Mouse (Mus musculus) frontal cortex, adult (tissue): ENCODE data around the gene Alkbh4.
A peak's percentile ranks its signal among the peaks of the same experiment; 100 is the strongest.
"Not testable (repeated sequence)": the region's sequence is repeated elsewhere in the genome, so short reads cannot be mapped to it uniquely, and the experiment has no call there.

Experiments
- ATAC-seq: cut with Nextera tagmentation; 2 replicates; pipeline ENCODE4 v1.9.2; 2017; ENCODE audit warnings: mild to moderate bottlenecking, moderate library complexity, mixed read lengths; ENCODE audit not compliant: low TSS enrichment

Gene Alkbh4

DNA sequence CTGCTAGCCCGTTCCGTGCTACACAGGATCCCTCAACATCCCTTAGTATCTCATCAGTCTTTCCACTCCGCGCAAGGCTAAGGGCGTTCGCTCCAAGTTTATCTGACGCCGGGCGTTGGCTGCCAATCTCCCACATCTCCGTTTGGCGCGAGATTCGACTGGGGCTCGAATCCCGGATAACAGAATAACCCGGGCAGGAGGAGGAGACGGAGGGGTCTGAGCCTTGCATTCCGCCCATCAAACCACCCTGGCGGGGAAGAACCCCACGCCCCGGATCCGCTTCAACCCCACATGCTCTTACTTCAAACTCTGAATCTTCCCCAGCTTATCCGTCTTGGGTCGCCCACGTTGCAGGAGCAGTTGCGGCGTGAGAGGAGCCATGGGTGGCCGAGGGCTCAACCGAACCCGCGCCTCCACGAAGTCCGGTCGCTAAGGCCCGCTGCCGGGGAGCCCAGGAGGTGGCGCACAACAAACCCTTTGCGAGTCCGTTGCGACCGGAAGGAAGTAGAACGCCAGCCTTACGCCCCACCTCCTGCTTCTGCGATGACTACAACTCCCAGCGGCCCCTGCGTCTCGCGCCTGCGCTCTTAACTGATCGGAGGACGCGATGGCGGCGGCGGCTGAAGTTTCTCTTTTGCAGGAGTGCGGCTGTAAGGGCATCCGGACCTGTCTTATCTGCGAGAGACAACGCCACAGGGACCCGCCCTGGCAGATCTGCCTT, at the start of gene Alkbh4, which contains the start of gene Lrwd1:
Gene Alkbh4, plus strand, starts transcription at position 576 of the 721 bp plus-strand sequence.
Gene Lrwd1, minus strand, starts transcription at position 504 of the 721 bp plus-strand sequence.
- peak; percentile 96 for ATAC-seq

DNA sequence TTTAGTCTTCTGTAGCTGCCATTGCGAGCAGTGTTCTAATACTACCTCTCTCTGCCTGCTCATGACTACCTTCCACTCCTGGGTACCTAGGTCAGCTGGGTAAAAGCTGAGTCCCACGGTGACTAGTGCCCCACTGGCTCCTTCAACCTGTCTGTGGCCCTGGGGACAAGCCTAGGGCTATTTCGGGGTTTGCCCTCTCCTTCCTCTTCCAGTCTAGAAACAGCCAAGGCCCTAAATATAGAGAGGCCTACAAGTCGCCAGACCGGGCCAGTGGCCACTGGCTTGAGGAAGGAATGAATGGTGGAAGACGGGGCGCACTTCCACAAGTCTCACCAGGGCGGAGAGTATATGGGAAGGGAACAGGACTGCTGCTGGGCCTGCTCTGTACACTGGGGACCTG, 49.7 kb upstream of the Alkbh4 start:
- ATAC-seq, result no peak

DNA sequence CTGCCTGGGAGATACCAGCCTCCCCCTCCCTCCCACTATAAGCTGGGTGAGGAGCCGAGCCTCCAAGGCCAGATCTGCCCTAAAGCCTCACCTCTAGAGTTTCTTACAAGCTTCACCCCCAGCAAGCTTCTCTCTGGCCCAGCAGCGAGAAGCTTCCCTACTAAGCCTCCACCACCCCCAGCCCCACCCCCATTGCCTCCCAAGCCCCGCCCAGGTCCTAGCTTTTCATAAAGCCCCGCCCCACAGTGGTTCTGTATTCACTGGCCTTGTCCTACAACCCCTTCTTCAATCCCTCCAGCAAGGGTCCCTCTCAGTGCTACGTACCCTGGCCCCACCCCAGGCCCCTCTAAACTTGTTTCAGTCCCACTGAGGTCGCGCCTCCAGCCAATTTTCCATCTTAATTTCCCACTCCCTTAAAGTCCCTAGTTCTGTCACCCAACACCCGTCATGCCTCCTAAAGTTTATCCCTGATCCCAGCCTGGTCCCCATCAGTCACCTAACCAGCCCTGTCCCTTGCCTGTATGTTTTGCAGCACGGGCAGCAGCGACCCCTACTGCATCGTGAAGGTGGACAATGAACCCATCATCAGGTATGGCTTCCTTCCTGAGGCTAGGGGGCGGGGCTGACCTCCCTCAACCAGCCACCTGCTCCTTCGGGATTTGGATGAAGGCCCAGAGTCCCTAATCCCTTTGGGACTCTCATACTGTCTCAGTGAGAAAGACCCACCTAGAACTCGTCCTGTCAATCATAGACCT, 46.9 kb upstream of the Alkbh4 start:
- no peak for ATAC-seq

DNA sequence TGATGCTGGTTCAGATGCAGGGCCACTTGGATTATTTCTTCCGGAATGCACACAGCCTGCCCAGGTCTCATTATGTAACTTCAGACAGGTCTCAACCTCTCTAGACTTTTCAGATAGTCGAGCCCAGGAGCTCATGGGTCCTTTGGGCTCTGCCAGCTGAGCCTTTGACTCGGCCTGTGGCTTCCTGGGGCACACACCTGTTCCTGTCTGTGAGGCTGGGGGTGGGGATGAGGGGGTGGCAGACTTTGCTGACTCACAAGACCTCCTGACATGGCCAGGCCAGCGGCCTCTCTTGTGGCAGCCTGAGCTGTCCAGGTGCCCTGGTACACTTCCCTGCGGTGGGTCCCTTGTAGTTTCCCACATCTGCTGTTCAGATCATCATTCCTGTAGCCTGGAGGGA, 44.0 kb upstream of the Alkbh4 start:
- no peak for ATAC-seq

DNA sequence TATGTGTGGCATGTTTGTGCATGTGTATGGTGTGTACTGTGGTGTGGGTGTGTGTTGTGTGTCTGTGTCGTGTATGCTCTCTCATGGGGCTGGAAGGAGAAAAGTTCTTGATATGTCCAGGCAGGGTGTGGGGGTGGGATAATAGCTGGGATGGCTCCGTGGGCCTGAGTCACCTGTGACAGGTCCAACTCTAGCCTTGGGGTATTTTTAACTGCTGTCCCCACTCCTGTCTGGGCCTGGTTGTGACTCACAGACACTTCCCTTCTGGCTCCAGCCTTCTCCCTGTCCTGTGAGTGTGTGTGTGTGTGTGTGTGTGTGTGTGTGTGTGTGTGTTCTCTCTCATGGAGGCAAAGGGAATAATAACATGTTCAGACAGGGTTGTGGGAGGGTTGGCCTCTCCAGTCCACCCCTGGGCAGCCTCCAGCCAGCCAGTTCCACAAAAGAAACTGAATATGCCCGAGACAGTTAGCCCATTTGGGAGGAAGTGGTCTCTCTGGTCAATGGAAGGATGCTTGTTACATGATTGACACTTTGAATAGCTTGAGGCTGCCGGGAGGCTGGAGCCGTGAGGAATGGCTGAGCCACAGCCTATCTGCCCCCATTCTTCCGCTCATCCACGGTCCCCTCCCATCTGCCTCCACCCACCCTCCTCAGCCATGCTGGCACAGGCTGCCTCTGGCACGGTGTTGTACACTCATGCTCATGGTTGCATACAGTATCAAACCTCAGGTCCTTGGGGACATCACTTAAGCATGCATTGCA, 41.5 kb upstream of the Alkbh4 start:
- ATAC-seq, result peak; percentile 80; the same call in 1 of the 2 replicates

DNA sequence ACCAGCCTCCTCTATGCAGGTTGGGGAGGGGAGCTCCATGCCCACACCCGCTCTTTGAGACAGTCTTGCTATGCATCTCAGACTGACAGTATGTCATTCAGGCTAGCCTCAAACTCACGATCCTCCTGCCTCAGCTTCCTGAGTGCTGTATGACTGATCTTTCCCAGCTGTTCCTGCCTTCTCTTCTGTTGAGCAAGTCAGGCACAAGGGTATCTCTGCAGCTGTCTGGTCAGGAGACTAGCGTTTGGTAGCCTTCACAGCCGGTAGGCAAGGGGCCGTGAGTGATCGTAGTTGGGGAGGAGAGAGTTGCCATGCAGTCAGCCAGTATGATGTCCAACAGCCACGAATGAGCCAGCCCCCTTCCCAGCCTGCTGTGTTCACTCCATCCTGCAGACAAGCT, 40.9 kb upstream of the Alkbh4 start:
- no peak for ATAC-seq

DNA sequence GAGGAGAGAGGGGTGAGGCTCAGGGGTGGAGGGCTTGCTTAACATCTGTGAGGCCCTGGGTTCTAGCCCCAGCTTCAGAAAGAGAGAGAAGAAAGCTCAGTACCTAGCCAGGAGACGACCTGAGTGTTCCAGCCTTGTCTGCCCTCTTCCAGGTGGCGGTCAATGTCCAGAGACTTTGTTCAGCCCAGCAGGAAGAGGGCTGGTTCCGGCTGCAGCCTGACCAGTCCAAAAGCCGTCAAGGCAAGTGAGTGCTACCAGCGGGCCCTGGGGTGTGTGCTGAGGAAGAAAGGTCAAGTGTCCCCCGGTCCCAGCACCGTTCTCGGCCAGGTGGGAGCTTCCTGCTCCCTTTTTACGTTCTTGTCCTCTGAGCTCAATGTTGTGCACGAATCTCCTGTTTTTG, 37.4 kb upstream of the Alkbh4 start:
- ATAC-seq, result no peak

DNA sequence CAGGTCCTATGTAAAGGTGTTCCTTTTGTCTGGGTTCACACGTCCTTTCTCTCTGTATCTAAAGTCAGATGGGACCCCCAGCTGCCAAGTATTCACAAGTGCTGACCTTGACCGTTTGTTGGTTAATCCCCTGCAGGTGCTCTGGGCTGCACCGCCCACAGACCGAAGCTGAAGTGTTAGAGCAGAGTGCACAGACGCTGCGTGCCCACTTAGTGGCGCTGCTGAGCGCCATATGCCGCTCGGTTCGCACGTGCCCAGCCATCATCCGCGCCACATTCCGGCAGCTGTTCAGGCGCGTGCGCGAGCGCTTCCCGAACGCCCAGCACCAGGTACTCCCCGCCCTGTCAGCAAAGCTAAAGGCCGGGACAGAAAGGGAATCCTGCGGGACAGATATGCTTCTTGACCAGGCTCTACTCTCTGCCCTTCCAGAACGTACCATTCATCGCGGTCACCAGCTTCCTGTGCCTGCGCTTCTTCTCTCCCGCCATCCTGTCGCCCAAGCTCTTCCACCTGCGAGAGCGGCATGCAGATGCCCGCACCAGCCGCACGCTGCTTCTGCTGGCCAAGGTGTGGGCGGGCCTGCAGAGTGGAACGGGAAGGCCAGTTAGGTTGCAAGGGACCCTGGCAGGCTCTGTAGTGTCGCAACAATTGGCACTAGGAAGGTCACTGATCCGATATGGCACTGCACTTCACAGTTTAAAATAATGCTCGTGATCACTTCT, 33.7 kb upstream of the Alkbh4 start:
- ATAC-seq, result peak; percentile 75

DNA sequence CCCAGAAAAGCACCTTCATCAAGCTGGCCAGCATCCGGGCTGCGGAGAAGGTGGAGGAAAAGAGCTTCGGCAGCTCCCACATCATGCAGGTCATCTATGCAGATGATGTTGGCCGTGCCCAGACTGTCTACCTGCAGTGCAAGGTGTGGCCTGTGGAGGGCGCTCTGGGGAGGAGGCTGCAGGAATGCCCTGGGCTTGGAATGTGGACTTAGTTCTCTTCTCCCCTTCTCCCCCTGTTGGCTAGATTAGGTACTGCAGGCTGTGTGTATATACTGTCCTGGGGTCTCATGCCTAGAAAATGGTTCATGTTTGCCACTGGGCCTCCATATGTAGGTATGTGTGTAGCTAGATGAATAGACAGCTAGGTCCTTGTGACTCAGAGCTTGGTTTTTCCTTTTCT, 31.4 kb upstream of the Alkbh4 start:
- no peak for ATAC-seq

DNA sequence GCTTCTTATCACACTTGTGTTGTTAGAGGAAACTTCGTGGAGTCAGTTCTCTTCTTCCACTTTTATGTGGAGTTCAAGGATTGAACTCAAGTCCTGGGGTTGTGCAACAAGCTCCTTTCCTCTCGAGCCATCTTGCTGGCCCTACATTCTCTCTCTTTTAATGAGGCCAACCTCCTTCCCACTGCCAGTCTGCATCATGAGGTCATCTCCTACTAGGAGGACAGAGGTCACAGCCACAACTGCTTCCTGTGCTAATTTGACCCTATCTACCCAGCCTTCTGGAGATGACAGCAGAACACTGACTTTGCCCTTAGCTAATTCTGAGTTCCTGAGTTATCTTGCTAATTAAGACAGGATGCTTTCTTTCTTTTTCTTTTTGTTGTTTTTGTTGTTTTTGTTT, 27.5 kb upstream of the Alkbh4 start:
- ATAC-seq, result no peak

DNA sequence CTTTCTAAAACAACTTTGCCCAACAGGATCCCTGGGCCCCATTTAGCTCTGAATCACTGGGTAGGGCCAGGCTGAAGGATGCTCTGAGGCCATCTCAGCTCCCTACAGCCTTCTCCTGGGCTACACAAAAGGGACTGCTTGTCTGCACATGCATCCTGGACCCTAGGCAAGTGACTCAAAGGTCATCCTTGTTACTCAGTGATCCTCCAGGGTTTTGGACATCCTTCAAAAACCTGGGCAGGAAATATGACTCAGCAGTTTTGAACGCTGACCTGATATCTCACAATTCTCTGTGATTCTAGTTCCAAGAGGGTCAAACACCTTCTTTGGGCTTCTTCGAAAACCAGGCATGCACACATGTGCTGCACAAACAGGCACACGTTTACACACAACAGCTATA, 26.9 kb upstream of the Alkbh4 start:
- ATAC-seq, result no peak

DNA sequence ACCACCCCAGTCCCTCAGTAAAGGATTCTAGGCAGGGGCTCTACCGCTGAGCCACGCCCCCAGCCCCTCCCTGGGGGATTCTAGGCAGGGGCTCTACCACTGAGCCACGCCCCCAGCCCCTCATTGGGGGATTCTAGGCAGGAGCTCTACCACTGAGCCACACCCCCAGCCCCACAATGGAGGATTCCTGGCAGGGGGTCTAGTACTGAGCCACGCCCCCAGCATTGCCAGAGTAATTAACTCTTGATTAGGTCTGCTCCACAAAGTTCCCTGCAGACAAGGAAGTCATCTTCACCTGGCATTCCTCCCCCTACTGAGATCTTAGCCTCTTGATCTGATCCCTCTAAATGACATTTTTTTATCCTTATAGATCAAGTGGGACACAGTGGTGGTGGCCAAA, 22.4 kb upstream of the Alkbh4 start:
- ATAC-seq, result not testable (repeated sequence)

DNA sequence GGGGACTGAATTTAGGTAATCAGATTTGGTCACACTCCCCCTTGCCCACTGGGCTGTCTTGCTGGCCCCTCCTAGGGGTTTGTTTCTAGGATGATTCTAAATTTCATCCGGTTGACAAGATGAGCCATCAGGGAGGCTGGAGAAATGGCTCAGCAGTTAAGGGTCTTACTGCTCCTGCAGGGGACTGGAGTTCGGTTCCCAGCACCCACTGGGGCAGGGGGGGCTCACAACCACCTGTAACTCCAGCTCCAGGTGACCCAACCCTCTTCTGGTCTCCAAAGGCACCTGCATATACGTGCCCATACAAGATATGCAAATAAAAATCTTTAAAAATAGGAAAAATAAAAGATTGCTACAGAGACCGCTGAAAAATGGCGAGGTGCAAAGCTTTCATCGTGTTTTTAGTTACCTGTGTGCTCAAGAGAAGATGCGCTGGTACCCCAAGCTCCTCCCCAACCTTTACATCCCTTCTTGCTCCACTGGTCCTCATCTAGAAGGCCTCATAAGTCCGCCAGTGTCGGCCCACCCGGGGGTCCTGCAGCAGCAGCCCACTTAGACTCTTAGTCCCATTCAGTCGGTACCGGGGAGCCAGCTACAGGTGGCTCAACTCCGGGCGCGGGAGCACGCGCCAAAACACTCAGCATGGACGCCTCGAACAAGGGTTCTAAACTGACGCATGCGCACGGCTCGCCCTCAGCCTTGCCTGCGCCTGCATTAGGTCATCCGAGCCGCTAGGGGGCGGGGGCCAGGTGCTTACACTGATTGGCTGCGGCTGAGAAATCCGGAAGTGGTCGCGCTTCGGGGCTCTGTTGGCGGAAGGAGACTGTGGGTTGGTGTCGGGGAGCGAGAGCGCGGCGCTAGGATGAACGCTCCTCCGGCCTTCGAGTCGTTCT, 19.8 kb upstream of the Alkbh4 start, which contains the start of gene Polr2j:
Gene Polr2j, plus strand, starts transcription at position 741 of the 893 bp plus-strand sequence.
- ATAC-seq, result peak; percentile 98

DNA sequence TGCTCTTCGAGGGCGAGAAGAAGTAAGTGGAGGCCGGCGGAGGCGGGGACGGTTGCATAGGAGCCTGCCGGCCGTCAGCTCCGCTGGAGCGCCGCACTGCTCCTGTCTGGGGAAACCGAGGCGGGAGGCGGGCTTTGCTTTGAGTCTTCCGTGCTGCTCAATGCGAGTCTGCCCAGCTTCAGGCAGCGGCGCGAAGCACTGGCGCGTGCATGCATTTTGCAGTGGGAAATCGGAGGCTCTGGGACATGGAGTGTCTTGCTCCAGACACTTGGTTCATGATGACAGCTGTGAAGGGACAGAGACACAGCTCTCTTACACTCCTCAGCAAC, 19.2 kb upstream of the Alkbh4 start:
- ATAC-seq, result peak; percentile 49; the same call in 1 of the 2 replicates

DNA sequence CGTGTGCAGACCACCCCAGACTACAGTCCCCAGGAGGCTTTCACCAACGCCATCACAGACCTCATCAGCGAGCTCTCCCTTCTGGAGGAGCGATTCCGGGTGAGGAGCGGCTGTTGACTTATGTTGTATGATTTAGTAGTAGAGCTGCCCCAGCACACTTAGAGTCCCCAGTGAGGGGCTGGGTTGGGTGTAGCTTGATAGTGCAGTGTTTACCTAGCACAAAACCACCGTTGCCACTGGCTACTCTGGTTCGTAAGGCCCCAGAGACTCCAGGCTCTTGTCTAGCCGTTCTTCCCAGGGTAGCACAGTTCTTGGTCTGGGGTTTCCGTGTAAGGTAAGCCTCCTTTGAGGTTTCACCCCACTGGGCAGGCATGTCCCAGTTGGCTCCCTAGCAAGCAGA, 13.8 kb upstream of the Alkbh4 start:
- no peak for ATAC-seq

DNA sequence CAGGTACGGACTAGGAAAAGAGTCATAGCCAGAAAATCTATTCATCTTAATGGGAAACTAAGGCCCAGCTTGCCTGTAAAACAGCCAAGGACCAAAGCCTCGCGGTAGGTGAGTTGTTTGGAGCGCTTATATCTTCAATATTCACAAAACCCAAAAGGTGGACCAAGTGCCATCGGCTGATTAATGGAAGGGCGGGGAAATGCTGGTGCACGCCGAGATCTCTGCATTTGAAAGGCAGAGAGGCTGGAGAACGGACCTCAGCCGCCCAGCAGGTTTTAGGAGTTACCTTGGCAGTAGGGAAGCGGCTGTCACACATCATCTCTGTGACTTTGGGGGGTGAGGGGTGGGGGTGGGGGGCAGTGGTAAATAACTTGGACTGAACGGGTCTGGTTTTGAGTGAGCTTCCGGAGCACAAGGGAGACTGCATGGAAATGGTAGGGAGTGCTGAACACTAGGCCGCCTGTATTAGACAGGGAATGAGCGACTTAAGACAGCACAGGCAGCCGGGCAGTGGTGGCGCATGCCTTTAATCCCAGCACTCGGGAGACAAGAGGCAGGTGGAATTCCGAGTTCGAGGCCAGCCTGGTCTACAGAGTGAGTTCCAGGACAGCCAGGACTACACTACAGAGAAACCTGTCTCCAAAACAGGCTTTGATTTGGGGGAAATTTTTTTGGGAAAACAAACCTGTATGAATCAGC, 495 bp downstream of the Alkbh4 start:
- no peak; the same call in 1 of the 2 replicates for ATAC-seq

DNA sequence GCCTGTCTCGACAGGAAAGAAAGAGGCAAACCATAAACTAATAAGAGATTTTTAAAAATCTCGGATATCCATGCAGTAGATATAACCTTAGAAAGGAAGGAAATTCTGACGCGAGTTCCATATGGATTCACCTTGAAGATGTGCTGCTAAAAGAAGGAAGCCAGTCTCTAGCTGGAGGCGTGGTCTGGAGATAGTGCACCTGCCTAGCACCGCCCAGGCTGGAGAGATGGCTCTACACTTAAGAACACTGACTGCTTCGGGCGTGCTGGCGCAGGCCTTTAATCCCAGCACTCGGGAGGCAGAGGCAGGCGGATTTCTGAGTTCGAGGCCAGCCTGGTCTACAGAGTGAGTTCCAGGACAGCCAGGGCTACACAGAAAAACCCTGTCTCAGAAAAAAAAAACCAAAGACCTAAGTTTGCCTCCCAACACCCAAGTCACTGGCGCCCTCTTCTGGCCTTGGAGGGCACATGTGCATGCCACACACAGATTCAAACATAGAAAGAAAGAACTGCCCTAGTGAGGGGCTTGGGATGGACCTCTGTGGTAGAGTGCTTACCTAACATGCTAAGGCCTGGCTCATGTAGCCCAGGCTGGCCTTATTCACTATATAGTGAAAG, 1.8 kb downstream of the Alkbh4 start:
- no peak for ATAC-seq

DNA sequence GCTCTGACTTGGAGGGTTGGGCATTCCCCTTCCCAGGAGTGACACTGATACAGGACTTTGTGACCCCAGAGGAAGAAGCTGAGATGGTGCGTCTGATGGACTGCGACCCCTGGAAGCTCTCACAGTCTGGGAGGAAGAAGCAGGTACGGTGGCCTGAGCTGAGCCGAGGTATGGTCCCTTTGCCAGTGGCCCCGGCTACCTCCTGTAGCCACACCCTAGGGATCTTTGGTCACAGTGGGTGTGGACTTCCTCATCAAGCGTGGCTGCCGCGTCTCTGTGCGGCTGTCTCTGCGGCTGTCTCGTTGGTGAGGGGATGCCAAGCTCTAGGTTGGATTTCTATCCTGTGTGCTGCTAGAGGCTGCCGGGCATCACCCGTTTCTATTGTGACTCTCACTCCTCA, 3.4 kb downstream of the Alkbh4 start:
- ATAC-seq, result no peak

DNA sequence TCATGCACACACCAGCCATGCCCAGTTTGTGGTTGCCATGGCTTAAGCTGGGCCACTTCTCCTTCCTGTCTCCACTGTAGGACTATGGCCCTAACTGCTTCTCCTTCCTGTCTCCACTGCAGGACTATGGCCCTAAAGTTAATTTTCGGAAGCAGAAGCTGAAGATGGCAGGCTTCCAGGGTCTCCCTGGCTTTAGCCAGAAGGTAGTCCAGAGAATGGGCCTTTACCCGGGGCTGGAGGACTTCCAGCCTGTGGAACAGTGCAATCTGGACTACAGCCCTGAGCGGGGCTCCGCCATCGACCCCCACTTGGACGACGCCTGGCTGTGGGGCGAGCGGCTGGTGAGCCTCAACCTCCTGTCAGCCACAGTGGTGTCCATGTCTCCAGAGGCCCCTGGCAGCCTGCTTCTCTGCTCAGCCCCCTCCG, 4.1 kb downstream of the Alkbh4 start:
- no peak for ATAC-seq

DNA sequence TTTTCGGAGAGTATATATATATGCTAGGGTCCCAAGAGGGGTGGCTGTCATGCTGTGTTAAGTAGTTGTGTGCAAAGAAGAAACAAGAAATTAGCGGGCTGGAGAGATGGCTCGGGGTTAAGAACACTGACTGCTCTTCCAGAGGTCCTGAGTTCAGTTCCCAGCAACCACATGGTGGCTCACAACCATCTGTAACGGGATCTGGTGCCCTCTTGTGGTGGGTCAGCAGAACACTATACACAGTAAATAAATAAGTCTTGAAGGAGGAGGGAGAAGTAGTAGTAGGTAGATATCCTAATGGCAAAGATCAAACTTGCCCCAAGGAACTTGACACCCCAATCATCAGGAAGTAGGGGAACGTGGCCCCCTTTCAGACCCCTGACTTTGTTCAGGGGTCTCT, 6.8 kb downstream of the Alkbh4 start:
- ATAC-seq, result no peak
